Mouse (Mus musculus): ENCODE data around the gene Abca3. TPM values are rescaled to one million over a fixed set of nuclear protein-coding genes. Genes with fewer than 3 reads are reported as not detected.

Gene Abca3
- total and polyA plus RNA-seq, 2 experiments from 2014 or later = 32.7 to 95.9 TPM

DNA sequence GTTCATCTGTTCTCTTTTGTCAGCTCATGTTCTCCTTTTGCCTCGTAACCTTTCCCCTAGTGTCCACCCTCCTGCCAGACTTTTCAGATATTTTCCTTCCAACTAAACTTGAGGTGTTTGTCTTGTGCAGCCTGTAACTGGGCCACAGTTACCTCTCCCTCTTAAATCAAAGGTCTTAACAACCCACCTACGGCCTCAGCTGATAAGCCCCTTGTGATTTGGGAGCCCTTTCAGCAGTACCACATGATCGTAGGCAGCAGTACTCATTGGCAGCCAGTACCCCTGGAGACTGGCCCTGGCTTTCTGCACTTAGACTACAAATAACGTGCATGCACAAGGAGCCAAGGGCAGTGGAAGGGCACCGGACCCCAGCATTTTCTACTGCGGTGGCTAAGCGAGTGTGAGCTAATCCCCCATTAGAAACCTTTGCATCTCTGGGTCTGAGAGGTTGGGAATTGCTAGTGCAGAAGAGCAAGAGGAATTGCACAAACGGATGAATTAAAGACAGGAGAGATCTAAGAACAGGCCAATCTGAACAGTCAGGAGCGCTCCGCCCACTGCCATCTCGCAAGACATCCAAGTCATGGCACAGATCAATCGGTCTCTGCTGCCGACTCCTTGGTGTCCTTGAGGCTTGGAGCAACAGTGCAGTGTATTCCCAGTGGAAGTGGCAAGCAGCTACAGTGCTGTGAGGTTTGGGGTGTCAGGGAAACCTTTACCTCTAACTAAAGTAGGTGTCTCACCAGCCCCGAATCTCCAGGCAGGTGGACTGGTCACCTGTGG is 77.6 kb downstream of the Abca3 start:
- no peak overlapping the region for H3K4me2 ChIP-seq (ENCODE audit: low read depth, low read length, poor library complexity, severe bottlenecking)
- no peak overlapping the region for H3K27ac ChIP-seq (ENCODE audit: low read depth, low read length)
- TF ChIP-seq CTCF (IDR thresholded peaks at IDR 0.05) = no peak
- peaks cover 3% of the 10 kb centered on the region; the same call in 1 of the 2 replicates for H3K36me3 ChIP-seq (ENCODE audit: insufficient read depth, low read length)
- 69% methylated on average over 14 of the region's 14 CpGs for WGBS
- no peaks in the 10 kb centered on the region for H3K9me3 ChIP-seq (ENCODE audit: low read length)
- no peak overlapping the region for H3K9ac ChIP-seq (replicated peaks; ENCODE audit: low read length, poor library complexity, severe bottlenecking)
- H3K4me1 ChIP-seq (ENCODE audit: insufficient read depth, low read length) = no peaks in the 10 kb centered on the region
- DNase-seq (ENCODE audit: low spot score) (peak; percentile 50), ATAC-seq (ENCODE audit: low FRiP score) (no peak)
- no peak overlapping the region for H3K4me3 ChIP-seq (ENCODE audit: low read depth, low read length)
- H3K27me3 ChIP-seq (ENCODE audit: insufficient read depth, low read length) = no peaks in the 10 kb centered on the region

DNA sequence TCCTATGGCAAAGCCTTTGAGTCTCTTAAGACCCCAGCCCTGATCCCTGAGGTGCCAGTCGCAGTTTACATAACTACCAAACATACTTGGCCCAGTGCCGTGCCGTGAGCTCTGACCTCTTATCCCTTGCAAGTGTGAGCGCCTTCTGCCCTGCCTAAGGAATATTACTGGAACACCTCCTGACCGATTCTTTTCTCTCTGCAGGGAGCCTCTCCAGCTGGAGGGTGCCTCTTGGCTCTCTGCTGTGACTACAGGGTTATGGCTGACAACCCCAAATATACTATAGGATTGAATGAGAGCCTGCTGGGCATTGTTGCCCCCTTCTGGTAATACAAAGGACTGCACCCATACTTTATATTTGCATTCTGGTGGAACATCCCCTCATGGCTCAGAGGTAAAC is 85.3 kb downstream of the Abca3 start:
- peak; percentile 33; the same call in 1 of the 2 replicates for ATAC-seq (ENCODE audit: low FRiP score)
- H3K9me3 ChIP-seq (ENCODE audit: low read length) = no peaks in the 10 kb centered on the region
- H3K4me2 ChIP-seq (ENCODE audit: low read depth, low read length, poor library complexity, severe bottlenecking) = no peak overlapping the region
- 74% methylated on average over 5 of the region's 5 CpGs for WGBS
- H3K4me1 ChIP-seq (ENCODE audit: insufficient read depth, low read length) = no peaks in the 10 kb centered on the region
- peaks cover 34% of the 10 kb centered on the region for H3K36me3 ChIP-seq (ENCODE audit: insufficient read depth, low read length)
- H3K27ac ChIP-seq (ENCODE audit: low read depth, low read length) = no peak overlapping the region
- no peak overlapping the region for H3K4me3 ChIP-seq (ENCODE audit: low read depth, low read length)
- peak; percentile 40 for DNase-seq (ENCODE audit: low spot score)
- H3K9ac ChIP-seq (replicated peaks; ENCODE audit: low read length, poor library complexity, severe bottlenecking) = no peak overlapping the region
- no peaks in the 10 kb centered on the region for H3K27me3 ChIP-seq (ENCODE audit: insufficient read depth, low read length)
- TF ChIP-seq CTCF (IDR thresholded peaks at IDR 0.05) = peak; percentile 88

DNA sequence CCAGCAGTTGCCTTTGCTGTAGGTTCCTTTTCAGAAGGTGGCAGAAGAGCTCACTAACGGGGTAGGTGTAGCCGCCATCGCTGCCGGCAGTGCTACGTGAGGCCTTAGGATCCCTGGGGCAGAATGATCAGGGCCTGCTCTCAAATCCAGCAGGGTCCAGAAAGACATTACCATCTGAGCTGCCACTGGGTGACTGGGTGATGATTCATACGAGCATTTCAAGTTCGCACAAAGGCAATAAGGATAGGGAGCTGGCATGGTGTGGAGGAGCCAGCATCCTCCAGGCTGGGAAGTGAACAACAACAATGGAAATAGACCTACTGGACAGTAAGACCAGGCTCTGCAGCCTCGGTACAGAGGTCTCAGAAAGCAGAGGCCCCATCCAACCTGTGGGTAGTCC is 88.6 kb downstream of the Abca3 start:
- ATAC-seq (ENCODE audit: low FRiP score) (no peak), DNase-seq (ENCODE audit: low spot score) (no peak)
- Histone ChIP-seq H3K4me3 (ENCODE audit: low read depth, low read length) (no peak overlapping the region), H3K36me3 (ENCODE audit: insufficient read depth, low read length) (peaks cover 66% of the 10 kb centered on the region), H3K4me1 (ENCODE audit: insufficient read depth, low read length) (no peaks in the 10 kb centered on the region), H3K9ac (replicated peaks; ENCODE audit: low read length, poor library complexity, severe bottlenecking) (no peak overlapping the region), H3K27ac (ENCODE audit: low read depth, low read length) (no peak overlapping the region), H3K4me2 (ENCODE audit: low read depth, low read length, poor library complexity, severe bottlenecking) (no peak overlapping the region), H3K9me3 (ENCODE audit: low read length) (no peaks in the 10 kb centered on the region), H3K27me3 (ENCODE audit: insufficient read depth, low read length) (no peaks in the 10 kb centered on the region)
- 90% methylated on average over 8 of the region's 8 CpGs for WGBS
- no peak for TF ChIP-seq CTCF (IDR thresholded peaks at IDR 0.05)

GRCm38 (mm10) chr17:24441148-24441547 is 89.4 kb downstream of the Abca3 start:
- H3K4me3 ChIP-seq (ENCODE audit: low read depth, low read length) = no peak overlapping the region
- H3K4me2 ChIP-seq (ENCODE audit: low read depth, low read length, poor library complexity, severe bottlenecking) = no peak overlapping the region
- DNase-seq (ENCODE audit: low spot score) (peak; percentile 31), ATAC-seq (ENCODE audit: low FRiP score) (no peak)
- H3K4me1 ChIP-seq (ENCODE audit: insufficient read depth, low read length) = no peaks in the 10 kb centered on the region
- peak; percentile 60 for TF ChIP-seq CTCF (IDR thresholded peaks at IDR 0.05)
- H3K27me3 ChIP-seq (ENCODE audit: insufficient read depth, low read length) = no peaks in the 10 kb centered on the region
- H3K9me3 ChIP-seq (ENCODE audit: low read length) = no peaks in the 10 kb centered on the region
- peaks cover 74% of the 10 kb centered on the region for H3K36me3 ChIP-seq (ENCODE audit: insufficient read depth, low read length)
- H3K9ac ChIP-seq (replicated peaks; ENCODE audit: low read length, poor library complexity, severe bottlenecking) = no peak overlapping the region
- 41% methylated on average over 2 of the region's 2 CpGs for WGBS
- no peak overlapping the region for H3K27ac ChIP-seq (ENCODE audit: low read depth, low read length)

DNA sequence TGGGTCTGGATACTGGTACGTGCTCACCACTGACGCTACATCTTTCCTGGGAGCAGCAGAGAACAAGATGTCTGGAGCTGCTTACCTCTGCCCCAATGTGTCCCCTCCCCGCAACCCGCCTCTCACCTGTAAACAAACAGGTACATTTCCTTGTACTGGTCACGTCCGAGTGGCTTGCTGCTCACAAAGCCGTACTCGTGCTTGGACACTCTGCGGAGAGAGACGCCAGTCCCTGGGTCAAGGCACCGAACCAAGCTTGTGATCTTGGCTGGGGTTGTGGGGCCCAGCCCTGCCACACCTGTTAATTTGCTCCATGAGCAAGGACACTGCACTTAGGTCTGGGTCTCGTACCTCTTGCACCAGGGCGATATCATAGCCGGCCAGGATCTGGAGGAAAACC is 90.4 kb downstream of the Abca3 start:
- H3K9ac ChIP-seq (replicated peaks; ENCODE audit: low read length, poor library complexity, severe bottlenecking) = no peak overlapping the region
- H3K27me3 ChIP-seq (ENCODE audit: insufficient read depth, low read length) = no peaks in the 10 kb centered on the region
- no peak overlapping the region for H3K4me2 ChIP-seq (ENCODE audit: low read depth, low read length, poor library complexity, severe bottlenecking)
- H3K9me3 ChIP-seq (ENCODE audit: low read length) = no peaks in the 10 kb centered on the region
- no peak for DNase-seq (ENCODE audit: low spot score)
- no peak for TF ChIP-seq CTCF (IDR thresholded peaks at IDR 0.05)
- H3K4me1 ChIP-seq (ENCODE audit: insufficient read depth, low read length) = no peaks in the 10 kb centered on the region
- ATAC-seq (ENCODE audit: low FRiP score) = no peak
- H3K4me3 ChIP-seq (ENCODE audit: low read depth, low read length) = no peak overlapping the region
- 92% methylated on average over 14 of the region's 14 CpGs for WGBS
- H3K36me3 ChIP-seq (ENCODE audit: insufficient read depth, low read length) = peaks cover 83% of the 10 kb centered on the region
- H3K27ac ChIP-seq (ENCODE audit: low read depth, low read length) = no peak overlapping the region

DNA sequence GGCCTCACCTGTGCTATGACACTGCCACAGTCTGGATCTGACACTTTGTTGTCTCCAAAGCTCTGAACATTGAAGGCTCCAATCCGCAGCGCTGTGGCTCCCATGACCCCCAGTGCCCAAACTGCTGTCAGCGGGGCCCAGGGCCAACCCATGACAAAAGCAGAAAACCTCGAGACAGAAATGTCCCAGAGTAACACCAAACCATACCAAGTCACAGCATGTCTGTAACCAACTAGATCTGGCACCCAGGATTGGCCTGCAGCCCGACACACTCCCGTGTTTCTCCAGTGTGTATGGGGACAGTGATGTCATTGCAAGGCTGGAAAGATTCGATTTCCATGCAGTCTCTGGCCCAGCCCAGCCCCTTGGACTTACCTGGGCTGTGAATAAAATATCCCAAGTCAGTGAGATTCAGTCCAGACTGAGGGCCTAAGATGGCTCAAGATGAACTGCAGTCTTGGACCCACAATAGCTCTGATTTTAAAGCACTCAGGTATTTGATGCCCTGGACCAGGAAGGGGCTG is 90.9 kb downstream of the Abca3 start, which contains the start of gene Dnase1l2:
Dnase1l2 (minus strand) TSS at position 474 of the 524 bp plus-strand sequence.
- no peak within 1 kb of the TSS for H3K27ac ChIP-seq (ENCODE audit: low read depth, low read length)
- H3K36me3 ChIP-seq (ENCODE audit: insufficient read depth, low read length) = peaks cover 87% of the 10 kb centered on the region

More for the DNA sequence above, 90.9 kb downstream of the Abca3 start, which contains the start of gene Dnase1l2:
- TF ChIP-seq CTCF (IDR thresholded peaks at IDR 0.05) = no peak
- Histone ChIP-seq H3K27me3 (ENCODE audit: insufficient read depth, low read length) (no peaks in the 10 kb centered on the region), H3K4me1 (ENCODE audit: insufficient read depth, low read length) (no peaks in the 10 kb centered on the region), H3K9me3 (ENCODE audit: low read length) (no peaks in the 10 kb centered on the region), H3K4me3 (ENCODE audit: low read depth, low read length) (no peak within 1 kb of the TSS), H3K4me2 (ENCODE audit: low read depth, low read length, poor library complexity, severe bottlenecking) (no peak within 1 kb of the TSS), H3K9ac (replicated peaks; ENCODE audit: low read length, poor library complexity, severe bottlenecking) (no peak within 1 kb of the TSS)
- no peak for DNase-seq (ENCODE audit: low spot score)
- 84% methylated on average over 7 of the region's 7 CpGs for WGBS
- ATAC-seq (ENCODE audit: low FRiP score) = no peak
